Mouse (Mus musculus) liver, embryonic 14.5 days (tissue): ENCODE data around the gene Slc17a9. TPM values are rescaled to one million over a fixed set of nuclear protein-coding genes. Genes with fewer than 3 reads are reported as not detected.

ENCODE experiments used
- ATAC-seq: fragments of 200-750 bp; cut with Nextera tagmentation; 2 replicates; pipeline ENCODE4 v1.8.0; 2017; ENCODE audit warnings: moderate number of reproducible peaks, mild to moderate bottlenecking, moderate library complexity; ENCODE audit not compliant: insufficient read depth
- DNase-seq, 3 experiments: peaks; one replicate each; pipeline ENCODE4 v3.0.0-alpha.2; 2012 to 2013; ENCODE audit warnings: low read depth in 3 of 3, low spot score in 3 of 3
- H3K27ac ChIP-seq: fragments of 300-500 bp; sonication (generic); 2 replicates; pipeline ENCODE4 v1.5.1; 2014; ENCODE audit warnings: moderate library complexity, mild to moderate bottlenecking, control low read depth, inconsistent platforms
- H3K27me3 ChIP-seq: fragments of 300-500 bp; sonication (generic); 2 replicates; pipeline ENCODE4 v1.6.1; 2014; ENCODE audit warnings: mild to moderate bottlenecking, low read length, moderate library complexity; ENCODE audit not compliant: control insufficient read depth, insufficient read depth
- H3K36me3 ChIP-seq: fragments of 300-500 bp; sonication (generic); replicated peaks from 2 replicates; pipeline ENCODE4 v1.6.1; 2014; ENCODE audit warnings: low read depth; ENCODE audit not compliant: control insufficient read depth, insufficient read depth
- H3K4me1 ChIP-seq, 2 experiments: fragments of 200-500 bp in 1 of 2; fragments of 300-500 bp in 1 of 2; sonication (generic) in 1 of 2; replicated peaks; 2 replicates each; pipeline ENCODE4 v1.6.1; 2012 to 2014; ENCODE audit warnings: antibody characterized with exemption in 1 of 2, inconsistent platforms in 1 of 2, low read length in 1 of 2; ENCODE audit not compliant: control insufficient read depth in 2 of 2, insufficient read depth in 2 of 2
- H3K4me2 ChIP-seq: fragments of 300-500 bp; sonication (generic); 2 replicates; pipeline ENCODE4 v1.6.1; 2014; ENCODE audit warnings: low read depth, mild to moderate bottlenecking, control low read depth, moderate library complexity
- H3K4me3 ChIP-seq, 2 experiments: fragments of 200-500 bp in 1 of 2; fragments of 300-500 bp in 1 of 2; sonication (generic) in 1 of 2; 2 replicates each; pipeline ENCODE4 v1.5.1; 2012 to 2014; ENCODE audit warnings: low read depth in 2 of 2, low read length in 2 of 2, mild to moderate bottlenecking in 2 of 2, control low read depth in 1 of 2, inconsistent platforms in 1 of 2, moderate library complexity in 1 of 2; ENCODE audit not compliant: insufficient read depth in 1 of 2
- H3K9ac ChIP-seq: fragments of 300-500 bp; sonication (generic); replicated peaks from 2 replicates; pipeline ENCODE4 v1.6.1; 2014; ENCODE audit warnings: mild to moderate bottlenecking, control low read depth, moderate library complexity
- H3K9me3 ChIP-seq: fragments of 300-500 bp; sonication (generic); 2 replicates; pipeline ENCODE4 v1.6.1; 2016; ENCODE audit warnings: low read length, mixed read lengths; ENCODE audit not compliant: control insufficient read depth
- CTCF ChIP-seq: IDR thresholded peaks from 2 replicates; pipeline ENCODE4 v1.5.1; 2016; ENCODE audit warnings: antibody characterized with exemption, low read depth, control low read depth
- EP300 ChIP-seq: IDR thresholded peaks from 2 replicates; pipeline ENCODE4 v1.6.1; 2016; ENCODE audit warnings: antibody characterized with exemption, low read depth
- WGBS: fragments of 180-500 bp; shearing (Covaris S2); extraction: QIAGEN DNeasy Blood & Tissue Kit; methylation state at CpG from one replicate; pipeline ENCODE4 v1.1.7; 2014; ENCODE audit not compliant: insufficient replicate concordance; 5-methylcytosine and 5-hydroxymethylcytosine counted together
- polyA plus RNA-seq, 2 experiments: library from polyadenylated mRNA; depleted of rRNA in 1 of 2; stranded (reverse) in 1 of 2; unstranded in 1 of 2; fragments of >200 nt; fragmentation: Nextera tagmentation in 1 of 2; extraction: Ambion mirVana in 1 of 2; gene quantifications; 2 replicates each; pipeline versions ENCODE4 v1.2.1 to v1.2.3; 2012 to 2014

The Slc17a9 gene
- polyA plus RNA-seq, 2 experiments: 6.8 to 7.7 TPM

DNA sequence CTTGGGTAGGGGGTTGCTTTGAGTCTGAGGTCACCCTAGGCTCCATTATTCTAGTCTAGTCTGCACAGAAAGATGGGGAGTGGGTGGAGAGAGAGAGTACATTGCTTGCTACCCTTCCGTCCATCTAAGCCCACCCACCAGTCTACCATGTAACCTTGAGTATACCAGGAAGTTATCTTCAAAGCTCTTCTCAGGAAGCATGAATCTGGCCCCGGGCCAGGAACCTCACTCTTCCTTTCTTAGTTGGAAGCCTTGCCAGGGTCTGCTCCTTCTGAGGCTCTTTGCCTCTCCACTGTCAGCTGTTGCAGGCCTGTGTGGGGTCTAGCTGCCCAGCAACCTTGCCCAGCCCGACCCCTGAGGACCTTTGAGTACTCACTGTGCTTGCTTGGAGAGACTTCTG is 6.0 kb downstream of the Slc17a9 start:
- Histone ChIP-seq H3K4me2 (no peak overlapping the region), H3K36me3 (no peaks in the 10 kb centered on the region), H3K9ac (no peak overlapping the region), H3K9me3 (no peaks in the 10 kb centered on the region), H3K27ac (no peak overlapping the region), H3K27me3 (no peaks in the 10 kb centered on the region), H3K4me3 (no peak overlapping the region), H3K4me1 (peaks cover 7 to 25% of the 10 kb centered on the region in 2 experiments)
- ATAC-seq (no peak), DNase-seq (no peak)
- TF ChIP-seq CTCF (no peak), EP300 (no peak)
- whole genome bisulfite sequencing: 51% methylated on average over 3 of the region's 3 CpGs

DNA sequence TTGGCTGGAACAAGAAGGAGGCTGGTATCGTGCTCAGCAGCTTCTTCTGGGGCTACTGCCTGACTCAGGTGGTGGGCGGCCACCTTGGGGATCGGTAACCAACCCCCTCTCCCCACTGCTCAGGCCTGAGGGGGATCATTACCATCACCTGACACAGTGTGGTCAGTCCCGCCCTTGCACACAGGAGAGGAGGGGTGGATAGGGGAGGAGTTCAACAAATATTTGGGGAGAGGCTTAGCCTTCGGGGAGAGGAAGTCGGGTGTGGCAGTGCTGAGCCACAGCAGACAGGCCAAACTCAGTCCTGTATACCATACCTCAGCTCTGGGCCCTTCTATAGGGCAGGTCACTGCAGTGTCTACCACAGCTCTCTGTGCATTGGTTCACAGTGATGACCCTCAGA is 6.9 kb downstream of the Slc17a9 start:
- 37% methylated on average over 6 of the region's 6 CpGs for WGBS
- peak; percentile 21; the same call in 1 of the 2 replicates for ATAC-seq
- no peak overlapping the region for H3K4me2 ChIP-seq

DNA sequence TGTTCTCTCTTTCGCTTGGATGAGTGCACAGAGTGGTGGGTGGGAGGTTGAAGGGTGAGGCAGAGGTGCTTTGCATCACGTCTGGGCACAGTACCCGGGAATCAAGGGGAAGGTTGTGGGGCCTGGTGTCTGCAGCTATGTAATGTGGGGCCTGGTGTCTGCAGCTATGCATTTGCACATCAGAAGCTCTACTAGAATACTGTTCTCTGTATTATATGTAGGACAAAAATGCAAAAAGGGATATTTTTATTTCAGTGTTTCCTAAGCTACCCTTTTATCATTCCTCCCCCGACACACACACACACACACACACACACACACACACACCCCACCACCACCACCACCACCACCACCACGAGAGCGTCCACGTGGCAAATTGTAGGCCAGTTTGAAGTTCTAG is 10.2 kb downstream of the Slc17a9 start:
- Histone ChIP-seq H3K4me1 (no peaks in the 10 kb centered on the region), H3K9ac (no peak overlapping the region), H3K4me3 (no peak overlapping the region), H3K36me3 (no peaks in the 10 kb centered on the region), H3K9me3 (no peaks in the 10 kb centered on the region), H3K27me3 (no peaks in the 10 kb centered on the region), H3K4me2 (no peak overlapping the region), H3K27ac (no peak overlapping the region)
- DNase-seq (no peak), ATAC-seq (no peak)
- TF ChIP-seq CTCF: no peak
- TF ChIP-seq EP300: no peak
- 68% methylated on average over 7 of the region's 7 CpGs for WGBS

More for the DNA sequence above, 6.9 kb downstream of the Slc17a9 start:
- no peak overlapping the region for H3K27ac ChIP-seq
- H3K4me3 ChIP-seq: no peak overlapping the region
- no peak for DNase-seq
- H3K4me1 ChIP-seq: peaks cover 3 to 16% of the 10 kb centered on the region in 2 experiments
- no peak for TF ChIP-seq CTCF
- no peak for TF ChIP-seq EP300
- H3K9me3 ChIP-seq: no peaks in the 10 kb centered on the region
- no peaks in the 10 kb centered on the region for H3K36me3 ChIP-seq
- no peaks in the 10 kb centered on the region for H3K27me3 ChIP-seq
- H3K9ac ChIP-seq: no peak overlapping the region

DNA sequence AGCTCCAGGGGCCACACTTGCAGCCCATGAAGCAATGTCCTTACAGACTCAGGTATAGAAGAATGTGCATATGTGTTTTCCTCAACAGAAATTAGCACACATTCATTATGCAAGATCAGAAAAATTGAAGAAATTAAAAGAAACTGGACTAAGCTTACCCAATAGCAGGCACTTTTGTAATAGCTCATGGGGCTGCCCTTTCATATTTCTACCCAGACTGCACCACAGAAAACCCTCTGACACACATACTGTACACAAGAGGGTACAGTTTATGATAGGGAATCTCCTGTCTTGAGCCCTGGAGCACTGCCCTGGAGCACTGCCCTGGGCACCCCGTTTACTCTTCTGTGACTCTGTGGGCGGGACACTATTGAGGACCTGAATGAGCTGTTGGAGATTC is 12.9 kb downstream of the Slc17a9 start:
- Histone ChIP-seq H3K9me3 (no peaks in the 10 kb centered on the region), H3K9ac (no peak overlapping the region), H3K4me1 (no peaks in the 10 kb centered on the region), H3K36me3 (no peaks in the 10 kb centered on the region), H3K27me3 (no peaks in the 10 kb centered on the region), H3K4me3 (no peak overlapping the region), H3K27ac (no peak overlapping the region), H3K4me2 (no peak overlapping the region)
- no peak for ATAC-seq
- DNase-seq: no peak
- TF ChIP-seq CTCF (no peak), EP300 (no peak)
- 53% methylated on average over 2 of the region's 2 CpGs for WGBS

DNA sequence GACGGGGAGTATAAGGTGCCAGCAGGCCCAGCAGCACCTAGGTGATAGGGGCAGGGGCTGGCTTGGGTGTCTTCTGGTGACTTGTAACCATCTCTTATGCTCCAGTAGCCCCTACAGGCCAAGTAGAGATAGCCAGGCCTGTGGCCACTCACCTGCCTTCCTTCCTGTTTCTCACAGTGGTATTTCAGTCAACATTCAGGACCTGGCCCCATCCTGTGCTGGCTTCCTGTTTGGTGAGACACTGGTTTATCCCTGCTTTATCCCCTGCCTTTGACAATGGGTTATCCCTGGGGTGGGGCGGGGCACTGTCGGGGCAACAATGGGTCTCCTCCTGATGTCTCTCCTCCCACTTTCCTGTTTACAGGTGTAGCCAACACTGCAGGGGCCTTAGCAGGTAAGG is 15.3 kb downstream of the Slc17a9 start:
- Histone ChIP-seq H3K27me3 (no peaks in the 10 kb centered on the region), H3K36me3 (no peaks in the 10 kb centered on the region), H3K4me3 (no peak overlapping the region), H3K27ac (no peak overlapping the region), H3K4me1 (peaks cover 0 to 2% of the 10 kb centered on the region in 2 experiments; a peak in 2 of 4 replicates), H3K9me3 (no peaks in the 10 kb centered on the region), H3K4me2 (no peak overlapping the region), H3K9ac (no peak overlapping the region)
- TF ChIP-seq EP300 (no peak), CTCF (no peak)
- 29% methylated on average over 3 of the region's 3 CpGs for WGBS
- DNase-seq (no peak), ATAC-seq (no peak)
